Mouse (Mus musculus) forebrain, embryonic 11.5 days (tissue): ENCODE measurements around the gene Hist1h3d. TPM values are rescaled to one million over a fixed set of nuclear protein-coding genes. Genes with fewer than 3 reads are reported as not detected.
"Not testable (repeated sequence)": the region's sequence is repeated elsewhere in the genome, so short reads cannot be mapped to it uniquely, and the experiment has no call there.

Experiments used
- ATAC-seq: fragments of 200-750 bp; cut with Nextera tagmentation; replicated peaks from 2 replicates; pipeline ENCODE4 v1.8.0; 2017; ENCODE audit warnings: moderate TSS enrichment; ENCODE audit not compliant: low FRiP score
- DNase-seq: peaks from one replicate; pipeline ENCODE4 v3.0.0-alpha.2; 2017; ENCODE audit warnings: low spot score
- H3K27ac ChIP-seq: fragments of 300-500 bp; sonication (generic); 2 replicates; pipeline ENCODE4 v1.5.1; 2014; ENCODE audit warnings: low read depth, low read length
- H3K27me3 ChIP-seq: fragments of 300-500 bp; sonication (generic); 2 replicates; pipeline ENCODE4 v1.6.1; 2014; ENCODE audit warnings: mild to moderate bottlenecking, low read length, mixed read lengths; ENCODE audit not compliant: control insufficient read depth, insufficient read depth
- H3K36me3 ChIP-seq: fragments of 300-500 bp; sonication (generic); 2 replicates; pipeline ENCODE4 v1.6.1; 2014; ENCODE audit warnings: mild to moderate bottlenecking, low read length, moderate library complexity, mixed read lengths; ENCODE audit not compliant: control insufficient read depth, insufficient read depth
- H3K4me1 ChIP-seq: fragments of 300-500 bp; sonication (generic); replicated peaks from 2 replicates; pipeline ENCODE4 v1.6.1; 2014; ENCODE audit warnings: low read length, mixed read lengths; ENCODE audit not compliant: control insufficient read depth, insufficient read depth
- H3K4me2 ChIP-seq: fragments of 300-500 bp; sonication (generic); 2 replicates; pipeline ENCODE4 v1.6.1; 2014; ENCODE audit warnings: low read depth, mild to moderate bottlenecking, low read length, moderate library complexity, mixed read lengths; ENCODE audit not compliant: severe bottlenecking
- H3K4me3 ChIP-seq: fragments of 300-500 bp; sonication (generic); 2 replicates; pipeline ENCODE4 v1.5.1; 2014; ENCODE audit warnings: low read depth, low read length
- H3K9ac ChIP-seq: fragments of 300-500 bp; sonication (generic); 2 replicates; pipeline ENCODE4 v1.6.1; 2014; ENCODE audit warnings: low read length
- H3K9me3 ChIP-seq: fragments of 300-500 bp; sonication (generic); 2 replicates; pipeline ENCODE4 v1.6.1; 2016; ENCODE audit warnings: low read length, mixed read lengths; ENCODE audit not compliant: control insufficient read depth
- WGBS: fragments of 180-500 bp; shearing (Covaris S2); extraction: QIAGEN DNeasy Blood & Tissue Kit; methylation state at CpG from one replicate; pipeline ENCODE4 v1.1.7; 2014; 5-methylcytosine and 5-hydroxymethylcytosine counted together
- polyA plus RNA-seq: library from polyadenylated mRNA; unstranded; fragments of >200 nt; fragmentation: Nextera tagmentation; extraction: Ambion mirVana; gene quantifications from 2 replicates; pipeline ENCODE4 v1.2.1, GENCODE M21; 2014

The Hist1h3d gene
- polyA plus RNA-seq, 1 experiment from 2014 or later, result 11.9 TPM

DNA sequence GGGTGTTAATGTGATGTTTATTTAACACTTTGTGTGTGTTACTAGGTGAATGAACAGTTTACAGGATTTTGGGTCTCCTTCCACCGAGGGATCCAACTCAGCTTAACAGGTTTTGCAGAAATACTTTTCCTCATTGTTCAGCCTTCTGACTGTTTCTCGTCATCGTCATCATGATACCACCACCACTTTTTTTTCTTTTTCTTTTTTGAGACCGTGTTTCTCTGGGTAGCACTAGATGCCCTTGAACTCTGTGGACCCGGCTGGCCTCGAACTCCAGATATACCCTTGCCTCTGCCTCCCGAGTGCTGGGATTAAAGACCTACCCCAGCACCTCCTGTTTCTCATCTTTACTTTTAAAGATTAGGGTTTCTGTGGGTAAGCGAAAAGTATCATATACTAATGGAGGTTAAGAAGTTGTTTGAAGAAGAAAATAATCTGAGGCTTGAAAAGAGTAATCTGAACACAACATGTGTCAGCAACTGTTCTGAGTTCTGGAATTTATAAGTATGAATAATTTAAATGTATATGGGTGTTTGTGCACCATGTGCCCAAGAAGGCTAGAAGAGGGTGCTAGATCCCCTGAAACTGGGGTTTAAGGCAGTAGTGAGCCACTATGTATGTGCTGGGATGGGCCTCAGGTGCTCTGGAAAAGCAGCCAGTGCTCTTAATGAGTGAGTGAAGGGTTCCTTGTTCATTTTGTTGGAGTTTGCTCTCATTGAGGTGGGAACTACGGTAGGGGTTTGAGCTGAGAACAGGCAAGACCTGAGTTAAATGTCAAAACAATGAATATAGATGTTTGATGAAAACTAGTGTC lies 43.1 kb upstream of the Hist1h3d start:
- ATAC-seq (no peak), DNase-seq (no peak)
- H3K4me1 ChIP-seq, result peaks cover 3% of the 10 kb centered on the region
- peak overlapping the region; percentile 57 for H3K4me3 ChIP-seq
- peak overlapping the region; percentile 52 for H3K4me2 ChIP-seq
- peak overlapping the region; percentile 96 for H3K9ac ChIP-seq
- H3K27me3 ChIP-seq, result no peaks in the 10 kb centered on the region
- peak overlapping the region; percentile 99 for H3K27ac ChIP-seq
- 19% methylated on average over 9 of the region's 9 CpGs for WGBS
- H3K36me3 ChIP-seq, result no peaks in the 10 kb centered on the region
- H3K9me3 ChIP-seq, result no peaks in the 10 kb centered on the region

DNA sequence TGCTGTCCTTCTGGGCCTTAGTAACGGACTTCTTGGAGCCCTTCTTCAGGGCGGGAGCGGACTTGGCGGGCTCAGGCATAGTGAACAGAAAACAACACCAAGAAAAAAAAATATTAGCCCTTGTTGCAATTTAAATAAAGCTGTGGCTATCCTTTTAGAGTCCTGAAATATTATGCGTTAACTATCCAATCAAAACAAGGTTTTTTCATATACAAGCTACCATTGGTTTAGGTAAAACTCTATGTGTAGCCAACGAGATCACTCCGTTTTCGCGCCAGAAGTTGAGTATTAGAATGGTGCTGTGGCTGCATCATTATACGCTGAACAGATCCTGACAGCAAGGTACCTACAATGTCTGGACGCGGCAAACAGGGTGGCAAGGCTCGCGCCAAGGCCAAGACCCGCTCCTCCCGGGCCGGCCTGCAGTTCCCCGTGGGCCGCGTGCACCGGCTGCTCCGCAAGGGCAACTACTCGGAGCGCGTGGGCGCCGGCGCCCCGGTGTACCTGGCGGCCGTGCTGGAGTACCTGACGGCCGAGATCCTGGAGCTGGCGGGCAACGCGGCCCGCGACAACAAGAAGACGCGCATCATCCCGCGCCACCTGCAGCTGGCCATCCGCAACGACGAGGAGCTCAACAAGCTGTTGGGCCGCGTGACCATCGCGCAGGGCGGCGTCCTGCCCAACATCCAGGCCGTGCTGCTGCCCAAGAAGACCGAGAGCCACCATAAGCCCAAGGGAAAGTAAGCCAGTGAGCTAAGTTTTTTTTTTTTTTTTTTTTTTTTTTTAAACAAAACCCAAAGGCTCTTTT lies 41.8 kb upstream of the Hist1h3d start, which contains the start of gene Hist1h2af:
TSS of gene Hist1h2af (plus strand) at position 347 of the 808 bp plus-strand sequence.
- not testable (repeated sequence) for H3K36me3 ChIP-seq, H3K27me3 ChIP-seq, H3K4me1 ChIP-seq, H3K9me3 ChIP-seq
- Histone ChIP-seq H3K4me3 (peak within 1 kb of the TSS; percentile 57), H3K4me2 (peak within 1 kb of the TSS; percentile 76), H3K27ac (peak within 1 kb of the TSS; percentile 99), H3K9ac (peak within 1 kb of the TSS; percentile 96)
- DNase-seq, result peak; percentile 86
- under 1% methylated on average over 22 of the region's 53 CpGs for WGBS
- ATAC-seq, result peak; percentile 62

GRCm38 (mm10) chr13:23534368-23535131 lies 41.0 kb upstream of the Hist1h3d start:
- no peak for DNase-seq
- Histone ChIP-seq H3K4me2 (peak overlapping the region; percentile 76), H3K27ac (peak overlapping the region; percentile 99), H3K9me3 (no peaks in the 10 kb centered on the region), H3K27me3 (no peaks in the 10 kb centered on the region), H3K9ac (peak overlapping the region; percentile 96), H3K4me1 (peaks cover 3% of the 10 kb centered on the region), H3K4me3 (peak overlapping the region; percentile 57), H3K36me3 (no peaks in the 10 kb centered on the region)
- WGBS, result under 1% methylated on average over 15 of the region's 15 CpGs
- ATAC-seq, result peak; percentile 6; the same call in 1 of the 2 replicates

DNA sequence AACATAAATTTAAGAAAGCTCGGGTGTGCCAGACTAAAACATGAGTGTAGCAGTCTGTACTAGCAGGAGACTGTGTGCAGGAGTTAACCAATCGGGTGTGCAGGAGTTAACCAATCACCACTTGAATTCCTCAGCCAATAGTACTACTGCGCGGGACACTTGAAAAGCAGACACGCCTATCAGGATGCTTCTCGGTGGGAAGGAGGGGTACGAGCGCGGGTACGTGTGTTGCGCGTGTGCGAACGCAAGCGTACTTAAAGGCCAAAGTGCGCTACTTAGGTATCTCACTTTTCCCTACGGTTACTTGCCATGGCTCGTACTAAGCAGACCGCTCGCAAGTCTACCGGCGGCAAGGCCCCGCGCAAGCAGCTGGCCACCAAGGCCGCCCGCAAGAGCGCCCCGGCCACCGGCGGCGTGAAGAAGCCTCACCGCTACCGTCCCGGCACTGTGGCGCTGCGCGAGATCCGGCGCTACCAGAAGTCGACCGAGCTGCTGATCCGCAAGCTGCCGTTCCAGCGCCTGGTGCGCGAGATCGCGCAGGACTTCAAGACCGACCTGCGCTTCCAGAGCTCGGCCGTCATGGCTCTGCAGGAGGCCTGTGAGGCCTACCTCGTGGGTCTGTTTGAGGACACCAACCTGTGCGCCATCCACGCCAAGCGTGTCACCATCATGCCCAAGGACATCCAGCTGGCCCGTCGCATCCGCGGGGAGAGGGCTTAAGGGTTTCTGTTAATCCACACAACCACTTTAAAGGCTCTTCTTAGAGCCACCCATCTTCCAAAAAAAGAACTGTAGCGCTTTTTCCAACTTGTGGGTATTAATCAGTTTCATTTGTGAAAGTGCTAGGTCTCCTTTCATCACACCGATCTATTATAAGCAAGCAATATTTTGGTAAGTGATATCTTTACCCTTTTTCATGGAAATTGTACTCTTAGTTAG lies 40.2 kb upstream of the Hist1h3d start, which contains the start of gene Hist1h3g:
TSS of gene Hist1h3g (plus strand) at position 286 of the 939 bp plus-strand sequence.
- ATAC-seq (peak; percentile 89), DNase-seq (peak; percentile 94)
- H3K9me3 ChIP-seq, H3K36me3 ChIP-seq, H3K27me3 ChIP-seq, H3K4me1 ChIP-seq: not testable (repeated sequence)
- Histone ChIP-seq H3K9ac (peak within 1 kb of the TSS; percentile 96), H3K4me3 (peak within 1 kb of the TSS; percentile 57), H3K27ac (peak within 1 kb of the TSS; percentile 99), H3K4me2 (peak within 1 kb of the TSS; percentile 76)
- WGBS, result 1% methylated on average over 36 of the region's 62 CpGs

DNA sequence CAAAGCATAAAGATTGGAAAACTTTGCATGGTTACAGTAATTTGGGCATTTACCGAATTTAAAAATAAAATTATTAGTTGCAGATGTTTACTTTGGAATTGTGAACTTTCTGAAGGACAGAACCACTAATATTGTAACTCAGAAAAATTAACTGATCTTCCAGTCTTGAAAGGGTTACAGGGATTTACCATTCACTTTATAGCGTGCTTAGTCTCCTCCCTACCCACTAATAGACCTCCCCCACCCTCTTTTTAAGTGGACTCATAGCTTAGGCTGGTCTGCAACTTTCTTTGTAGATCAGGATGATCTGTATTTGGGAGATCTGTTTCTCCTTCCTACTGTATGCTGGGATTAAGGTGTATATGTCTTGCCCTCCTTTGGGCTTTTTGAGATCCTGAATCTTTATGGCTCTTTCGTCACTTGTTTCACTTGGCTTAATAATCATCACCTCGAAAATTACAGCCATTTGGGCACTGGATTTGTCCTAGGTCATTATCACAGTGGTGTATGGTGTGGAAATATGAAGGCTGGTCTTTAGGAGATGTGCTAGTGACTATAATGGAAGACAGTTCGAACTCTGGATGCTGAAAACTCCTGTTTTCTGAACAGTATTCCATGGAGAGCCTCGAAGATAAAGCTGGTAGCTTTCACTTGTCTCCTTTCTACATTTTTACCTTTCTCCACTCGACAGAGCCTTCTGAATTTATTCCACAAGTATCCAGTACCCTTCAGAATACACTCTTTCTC lies 39.3 kb upstream of the Hist1h3d start:
- WGBS, result 25% methylated on average over 7 of the region's 7 CpGs
- DNase-seq, result peak; percentile 45
- Histone ChIP-seq H3K4me3 (peak overlapping the region; percentile 57), H3K9me3 (no peaks in the 10 kb centered on the region), H3K4me1 (peaks cover 3% of the 10 kb centered on the region), H3K4me2 (peak overlapping the region; percentile 76), H3K36me3 (no peaks in the 10 kb centered on the region), H3K27me3 (no peaks in the 10 kb centered on the region), H3K27ac (peak overlapping the region; percentile 99), H3K9ac (peak overlapping the region; percentile 79)
- ATAC-seq, result no peak

DNA sequence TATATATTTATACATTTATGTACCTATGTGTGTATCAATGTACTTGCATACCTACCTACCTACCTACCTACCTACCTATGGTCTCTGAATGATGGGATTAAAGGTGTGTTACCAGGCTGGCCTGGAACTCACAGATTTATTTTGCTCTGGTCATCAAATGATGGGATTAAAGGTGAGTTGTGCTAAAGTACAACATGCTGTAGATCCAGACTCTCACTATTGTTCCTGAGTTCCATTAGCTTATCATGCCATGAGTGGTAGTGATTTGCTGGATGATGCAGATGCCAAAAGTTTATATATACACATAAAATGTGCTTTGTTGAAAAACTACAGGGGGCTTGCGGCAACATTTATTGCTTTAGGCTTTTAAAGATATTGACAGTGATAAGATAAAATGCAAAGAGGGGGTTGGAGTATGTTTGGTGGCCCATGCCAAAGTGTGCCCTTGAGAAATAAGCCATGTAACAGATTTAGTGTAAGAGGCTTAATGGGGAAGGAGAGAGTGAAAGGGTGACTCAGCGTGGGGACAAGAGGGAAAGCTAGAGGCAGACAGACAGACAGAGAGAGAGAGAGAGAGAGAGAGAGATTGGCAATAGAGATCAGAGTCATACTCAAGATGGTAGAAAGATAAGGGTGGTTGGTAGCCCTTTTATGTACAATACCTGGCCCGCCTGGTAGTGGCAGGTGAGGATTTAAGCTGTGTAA lies 38.4 kb upstream of the Hist1h3d start:
- no peak for ATAC-seq
- H3K36me3 ChIP-seq, result no peaks in the 10 kb centered on the region
- peaks cover 3% of the 10 kb centered on the region for H3K4me1 ChIP-seq
- H3K27ac ChIP-seq, result 0 out of 2 replicates have a peak overlapping the region, but pooled peaks have one; percentile 99
- H3K27me3 ChIP-seq, result no peaks in the 10 kb centered on the region
- peak overlapping the region; percentile 76 for H3K4me2 ChIP-seq
- WGBS, result 74% methylated on average over 3 of the region's 3 CpGs
- peak overlapping the region; percentile 16; the same call in 1 of the 2 replicates for H3K9ac ChIP-seq
- DNase-seq, result peak; percentile 50
- H3K9me3 ChIP-seq, result no peaks in the 10 kb centered on the region
- peak overlapping the region; percentile 57; the same call in 1 of the 2 replicates for H3K4me3 ChIP-seq

DNA sequence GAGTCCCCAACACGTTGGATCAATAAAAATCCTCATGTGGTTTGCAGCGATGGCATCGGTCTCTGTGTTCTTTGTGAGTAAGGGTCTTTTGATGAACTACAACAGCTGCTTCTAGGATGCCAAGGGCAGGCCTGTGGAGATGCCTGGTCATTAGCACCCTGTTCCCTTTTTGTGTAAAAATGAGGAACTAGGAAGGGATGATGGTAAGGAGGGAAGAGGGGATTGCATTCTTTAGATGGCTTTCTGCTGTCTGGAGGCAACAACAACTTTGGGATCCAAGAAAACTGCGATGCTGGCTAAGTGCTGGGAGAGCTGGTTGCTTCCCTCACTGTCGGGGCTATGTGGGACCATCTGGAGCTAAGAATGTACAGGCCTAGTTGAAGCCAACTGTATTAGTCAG lies 37.3 kb upstream of the Hist1h3d start:
- Histone ChIP-seq H3K4me1 (no peaks in the 10 kb centered on the region; the same call in none of the 2 replicates), H3K9ac (no peak overlapping the region), H3K27ac (no peak overlapping the region), H3K36me3 (no peaks in the 10 kb centered on the region), H3K4me3 (no peak overlapping the region), H3K4me2 (no peak overlapping the region), H3K9me3 (no peaks in the 10 kb centered on the region), H3K27me3 (no peaks in the 10 kb centered on the region)
- WGBS, result 77% methylated on average over 5 of the region's 5 CpGs
- peak; percentile 46 for DNase-seq
- no peak for ATAC-seq
